Mouse (Mus musculus): ENCODE data around the gene Rasgef1b. TPM values are rescaled to one million over a fixed set of nuclear protein-coding genes. Genes with fewer than 3 reads are reported as not detected.

Gene Rasgef1b
- polyA plus RNA-seq, 1 experiment: 63.5 TPM

DNA sequence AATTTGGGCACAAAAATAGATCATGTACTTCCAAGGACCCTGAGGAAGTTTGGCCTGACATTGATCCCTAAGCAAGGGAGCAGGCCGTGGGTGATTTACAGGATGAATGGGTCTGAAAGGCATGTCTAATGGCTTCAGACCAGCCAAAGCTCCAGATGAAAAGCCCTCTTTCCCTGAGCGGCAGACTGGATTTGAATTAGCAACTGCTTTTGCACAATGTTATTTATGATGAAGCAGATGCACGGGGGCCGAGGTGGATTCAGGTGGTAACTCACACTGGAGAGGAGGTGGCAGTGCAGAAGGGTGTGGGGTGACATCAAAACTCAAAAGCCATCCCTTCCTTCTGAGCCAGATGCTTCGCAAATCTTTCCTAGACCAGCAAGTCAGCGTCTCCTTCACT is 481.9 kb downstream of the Rasgef1b start:
- H3K4me1 ChIP-seq (ENCODE audit: control insufficient read depth, insufficient read depth, low read length): peaks cover 3% of the 10 kb centered on the region; the same call in 1 of the 2 replicates
- TF ChIP-seq CTCF (IDR thresholded peaks at IDR 0.05; ENCODE audit: extremely low read depth, insufficient read depth, low read length) (no peak), POLR2A (IDR thresholded peaks at IDR 0.05; ENCODE audit: extremely low read depth, insufficient read depth, low read length) (no peak)
- H3K4me3 ChIP-seq (ENCODE audit: insufficient read depth, low read length): no peak overlapping the region
- no peak overlapping the region for H3K27ac ChIP-seq (ENCODE audit: insufficient read depth, low read length)

GRCm38 (mm10) chr5:99241988-99242740 is 486.7 kb downstream of the Rasgef1b start:
- no peak for TF ChIP-seq POLR2A (IDR thresholded peaks at IDR 0.05; ENCODE audit: extremely low read depth, insufficient read depth, low read length)
- no peak for TF ChIP-seq CTCF (IDR thresholded peaks at IDR 0.05; ENCODE audit: extremely low read depth, insufficient read depth, low read length)
- H3K4me3 ChIP-seq (ENCODE audit: insufficient read depth, low read length): no peak overlapping the region
- no peaks in the 10 kb centered on the region; the same call in 1 of the 2 replicates for H3K4me1 ChIP-seq (ENCODE audit: control insufficient read depth, insufficient read depth, low read length)
- H3K27ac ChIP-seq (ENCODE audit: insufficient read depth, low read length): no peak overlapping the region

- no peak overlapping the region for H3K27ac ChIP-seq (ENCODE audit: insufficient read depth, low read length)
- TF ChIP-seq CTCF (IDR thresholded peaks at IDR 0.05; ENCODE audit: extremely low read depth, insufficient read depth, low read length): no peak
- TF ChIP-seq POLR2A (IDR thresholded peaks at IDR 0.05; ENCODE audit: extremely low read depth, insufficient read depth, low read length): no peak
Measured at GRCm38 (mm10) chr5:99240501-99240900, 488.4 kb downstream of the Rasgef1b start.

DNA sequence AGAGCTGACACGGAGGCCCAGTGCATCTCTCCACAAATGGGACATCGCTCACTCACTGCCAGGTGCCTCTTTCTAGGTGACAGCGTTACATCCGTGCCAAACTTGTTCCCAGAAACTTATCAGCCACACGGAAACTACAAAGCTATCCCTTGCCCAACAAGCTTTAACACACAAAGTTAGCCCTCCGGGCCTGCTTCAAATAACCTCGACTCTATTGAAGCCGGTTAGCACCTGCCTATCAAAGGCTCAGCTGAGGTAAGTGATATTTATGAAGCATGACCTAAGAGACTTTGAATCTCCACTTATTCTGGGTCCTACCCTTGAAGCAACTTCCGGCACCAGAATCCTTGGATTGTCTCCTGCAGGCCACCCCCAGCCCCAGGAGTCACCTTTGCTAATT is 489.2 kb downstream of the Rasgef1b start:
- H3K27ac ChIP-seq (ENCODE audit: insufficient read depth, low read length): no peak overlapping the region
- TF ChIP-seq CTCF (IDR thresholded peaks at IDR 0.05; ENCODE audit: extremely low read depth, insufficient read depth, low read length): no peak
- no peak for TF ChIP-seq POLR2A (IDR thresholded peaks at IDR 0.05; ENCODE audit: extremely low read depth, insufficient read depth, low read length)
- no peak overlapping the region for H3K4me3 ChIP-seq (ENCODE audit: insufficient read depth, low read length)
- H3K4me1 ChIP-seq (ENCODE audit: control insufficient read depth, insufficient read depth, low read length): no peaks in the 10 kb centered on the region

More at GRCm38 (mm10) chr5:99240501-99240900, 488.4 kb downstream of the Rasgef1b start:
- no peaks in the 10 kb centered on the region for H3K4me1 ChIP-seq (ENCODE audit: control insufficient read depth, insufficient read depth, low read length)
- no peak overlapping the region for H3K4me3 ChIP-seq (ENCODE audit: insufficient read depth, low read length)

GRCm38 (mm10) chr5:99238150-99238549 is 490.7 kb downstream of the Rasgef1b start:
- Histone ChIP-seq H3K27ac (ENCODE audit: insufficient read depth, low read length) (no peak overlapping the region), H3K4me3 (ENCODE audit: insufficient read depth, low read length) (no peak overlapping the region), H3K4me1 (ENCODE audit: control insufficient read depth, insufficient read depth, low read length) (no peaks in the 10 kb centered on the region)
- TF ChIP-seq CTCF (IDR thresholded peaks at IDR 0.05; ENCODE audit: extremely low read depth, insufficient read depth, low read length): no peak
- no peak for TF ChIP-seq POLR2A (IDR thresholded peaks at IDR 0.05; ENCODE audit: extremely low read depth, insufficient read depth, low read length)

DNA sequence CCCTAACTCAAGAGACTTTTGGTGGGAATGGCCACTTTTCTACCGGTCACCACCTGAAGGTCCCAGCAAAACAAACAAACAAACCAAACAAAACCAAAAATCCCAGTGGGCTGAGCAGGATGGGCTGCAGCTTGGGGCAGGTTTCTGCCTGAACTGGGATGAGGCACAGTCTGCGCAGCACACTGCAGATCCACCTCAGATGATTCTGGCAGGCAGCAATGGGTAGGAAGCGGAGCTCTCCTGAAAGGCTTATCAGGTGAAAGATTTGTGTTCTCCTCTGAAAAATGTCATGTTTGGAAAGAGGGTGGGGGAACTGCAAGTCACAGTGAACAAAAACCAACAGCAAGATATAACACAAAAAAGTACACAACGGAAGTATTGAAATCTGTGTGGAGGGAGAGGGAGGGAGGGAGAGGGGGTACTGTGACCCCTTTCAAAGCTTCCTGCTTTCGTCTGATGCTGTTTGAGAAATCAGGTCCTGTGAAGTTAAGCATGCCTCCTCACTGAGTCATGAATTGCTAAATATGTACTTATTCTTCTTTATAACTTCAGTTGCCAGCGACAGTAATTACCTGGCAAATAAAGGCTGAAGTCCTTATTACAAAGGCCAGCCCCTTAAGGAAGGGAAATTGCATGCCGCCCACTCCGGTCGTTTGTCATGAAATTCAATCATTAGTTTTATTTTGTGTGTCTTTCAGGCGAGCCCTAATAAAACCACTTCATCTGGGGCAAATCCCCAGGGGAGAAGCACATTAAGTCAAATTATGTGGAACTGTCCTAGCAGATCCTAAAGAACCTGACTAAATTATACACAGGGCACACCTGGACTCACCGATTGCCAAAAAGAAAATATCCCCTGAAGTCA is 491.7 kb downstream of the Rasgef1b start:
- Histone ChIP-seq H3K27ac (ENCODE audit: insufficient read depth, low read length) (no peak overlapping the region), H3K4me3 (ENCODE audit: insufficient read depth, low read length) (no peak overlapping the region), H3K4me1 (ENCODE audit: control insufficient read depth, insufficient read depth, low read length) (no peaks in the 10 kb centered on the region)
- no peak for TF ChIP-seq POLR2A (IDR thresholded peaks at IDR 0.05; ENCODE audit: extremely low read depth, insufficient read depth, low read length)
- no peak for TF ChIP-seq CTCF (IDR thresholded peaks at IDR 0.05; ENCODE audit: extremely low read depth, insufficient read depth, low read length)

- Histone ChIP-seq H3K4me3 (ENCODE audit: insufficient read depth, low read length) (no peak overlapping the region), H3K27ac (ENCODE audit: insufficient read depth, low read length) (no peak overlapping the region), H3K4me1 (ENCODE audit: control insufficient read depth, insufficient read depth, low read length) (no peaks in the 10 kb centered on the region)
- TF ChIP-seq CTCF (IDR thresholded peaks at IDR 0.05; ENCODE audit: extremely low read depth, insufficient read depth, low read length): no peak
- TF ChIP-seq POLR2A (IDR thresholded peaks at IDR 0.05; ENCODE audit: extremely low read depth, insufficient read depth, low read length): no peak
Measured at GRCm38 (mm10) chr5:99236431-99236830, 492.4 kb downstream of the Rasgef1b start.

GRCm38 (mm10) chr5:99234275-99234674 is 494.6 kb downstream of the Rasgef1b start:
- Histone ChIP-seq H3K4me1 (ENCODE audit: control insufficient read depth, insufficient read depth, low read length) (no peaks in the 10 kb centered on the region; the same call in 1 of the 2 replicates), H3K4me3 (ENCODE audit: insufficient read depth, low read length) (no peak overlapping the region), H3K27ac (ENCODE audit: insufficient read depth, low read length) (no peak overlapping the region)
- TF ChIP-seq CTCF (IDR thresholded peaks at IDR 0.05; ENCODE audit: extremely low read depth, insufficient read depth, low read length) (no peak), POLR2A (IDR thresholded peaks at IDR 0.05; ENCODE audit: extremely low read depth, insufficient read depth, low read length) (no peak)

DNA sequence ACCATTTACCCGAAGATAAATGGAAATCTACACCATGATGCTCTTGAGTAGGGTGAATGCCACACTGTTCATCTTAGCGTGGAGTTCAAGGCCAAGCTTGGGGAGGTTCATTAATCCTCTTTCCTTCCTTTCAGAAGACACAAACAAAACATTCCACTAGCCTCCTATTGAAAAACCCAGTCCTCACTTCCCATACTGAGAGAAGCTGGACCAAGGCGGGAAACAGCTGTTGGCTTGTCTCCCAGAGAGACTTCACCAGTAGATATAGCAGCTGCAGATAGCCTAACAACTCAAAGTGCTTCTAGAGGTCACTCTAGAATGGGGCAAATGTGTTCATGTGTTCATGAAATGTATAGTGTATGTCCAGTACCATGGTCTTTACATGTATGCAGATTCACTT is 495.7 kb downstream of the Rasgef1b start:
- no peak overlapping the region for H3K27ac ChIP-seq (ENCODE audit: insufficient read depth, low read length)
- no peak for TF ChIP-seq POLR2A (IDR thresholded peaks at IDR 0.05; ENCODE audit: extremely low read depth, insufficient read depth, low read length)
- TF ChIP-seq CTCF (IDR thresholded peaks at IDR 0.05; ENCODE audit: extremely low read depth, insufficient read depth, low read length): no peak
- H3K4me3 ChIP-seq (ENCODE audit: insufficient read depth, low read length): no peak overlapping the region
- no peaks in the 10 kb centered on the region; the same call in 1 of the 2 replicates for H3K4me1 ChIP-seq (ENCODE audit: control insufficient read depth, insufficient read depth, low read length)

Data from cortical plate, adult 2 months (tissue).